Mouse (Mus musculus) brain, embryonic 14.5 days (tissue): ENCODE measurements around the gene Phxr2.

Source experiments
- CTCF ChIP-seq: fragments of 200-500 bp; IDR thresholded peaks from 2 replicates; pipeline ENCODE4 v1.5.1; 2012; ENCODE audit warnings: inconsistent platforms, mild to moderate bottlenecking, moderate library complexity, borderline replicate concordance; ENCODE audit not compliant: insufficient read depth, insufficient read length; ENCODE audit errors: extremely low read depth
- POLR2A ChIP-seq: fragments of 200-500 bp; IDR thresholded peaks from 2 replicates; pipeline ENCODE4 v1.6.1; 2012; ENCODE audit warnings: mild to moderate bottlenecking, inconsistent platforms, borderline replicate concordance; ENCODE audit not compliant: poor library complexity, insufficient read depth, insufficient read length, severe bottlenecking; ENCODE audit errors: extremely low read depth

GRCm38 (mm10) chr10:99132595-99133272 is 6.6 kb upstream of the Phxr2 start:
- TF ChIP-seq POLR2A (no peak), CTCF (no peak)
